ENCODE assay signal across 15 mouse cellular contexts in genomic region chr4:32683061-32683582, GRCm38 (mm10).
"Had no signal": no experiment of that assay in that cellular context is flagged by ENCODE, and none has a peak within 500 bp of the region (broad histone marks: within the 10 kb centered on the region; RNA-seq: fewer than 3 reads in every experiment).

No protein-coding gene starts in this region.

- H3K4me1 ChIP-seq: neural tube, embryonic 15.5 days; stomach, embryonic 15.5 days had no signal

- H3K27ac ChIP-seq: neural tube, embryonic 15.5 days; stomach, embryonic 15.5 days; stomach, postnatal 0 days had no signal

- H3K4me2 ChIP-seq: neural tube, embryonic 15.5 days; stomach, embryonic 15.5 days had no signal

- H3K4me3 ChIP-seq: neural tube, embryonic 15.5 days; stomach, embryonic 15.5 days had no signal

- H3K9ac ChIP-seq: neural tube, embryonic 15.5 days; stomach, embryonic 15.5 days had no signal

- H3K27me3 ChIP-seq: neural tube, embryonic 15.5 days; stomach, embryonic 15.5 days had no signal

- DNase-seq: retina, postnatal 1 day; right cerebral cortex, adult 18-20 months; right cerebral cortex, postnatal 14 days; right cerebral cortex, postnatal 25 days; right cerebral cortex, postnatal 4 days; spleen, adult 18-20 months; thymus, adult 18-20 months; thymus, adult 2 months; thymus, postnatal 14 days; thymus, postnatal 25 days; thymus, postnatal 36 days; thymus, postnatal 4 days had no signal

- H3K9me3 ChIP-seq: neural tube, embryonic 15.5 days; stomach, embryonic 15.5 days had no signal
